Mouse (Mus musculus) stomach, postnatal 0 days (tissue): Measurements from ENCODE around the gene Cbx2.

Experiments
- CTCF ChIP-seq: IDR thresholded peaks from 2 replicates; pipeline ENCODE4 v1.5.1; 2016; ENCODE audit warnings: antibody characterized with exemption, low read depth, mild to moderate bottlenecking, moderate library complexity
- EP300 ChIP-seq: optimal IDR thresholded peaks from 2 replicates; pipeline ENCODE3; 2016; ENCODE audit warnings: antibody characterized with exemption

DNA sequence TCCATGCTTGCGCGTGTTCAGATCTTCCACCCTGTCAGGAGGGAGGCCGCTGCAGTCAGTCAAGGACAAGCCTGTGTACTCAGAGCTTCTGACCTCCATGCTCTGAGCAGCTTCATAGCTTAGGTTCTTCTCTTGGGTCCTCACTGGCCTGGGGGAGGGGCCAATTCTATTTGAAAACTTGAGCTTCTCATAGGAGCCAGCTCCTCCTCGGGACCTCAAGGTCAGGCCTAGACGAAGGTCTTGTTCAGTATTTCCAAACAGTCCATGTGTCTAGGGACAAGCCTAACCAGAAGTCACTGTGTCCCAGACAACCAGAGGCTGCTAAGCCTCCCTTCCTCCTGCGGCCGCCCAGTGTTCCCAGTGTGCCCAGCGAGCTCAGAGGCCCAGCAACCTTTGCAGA, 44.1 kb downstream of the Cbx2 start:
- TF ChIP-seq CTCF (no peak), EP300 (no peak)
